Mouse (Mus musculus) cerebellum, adult 2 months (tissue): ENCODE measurements around the gene Mreg. TPM values are rescaled to one million over a fixed set of nuclear protein-coding genes. Genes with fewer than 3 reads are reported as not detected.

Experiments used
- DNase-seq, 2 experiments: peaks; one replicate each; pipeline ENCODE4 v3.0.0; 2021
- H3K27ac ChIP-seq: fragments of 200-500 bp; 2 replicates; pipeline ENCODE4 v1.5.1; 2012; ENCODE audit warnings: low read length, control low read depth, inconsistent platforms; ENCODE audit not compliant: insufficient read depth
- H3K27me3 ChIP-seq: fragments of 200-500 bp; 2 replicates; pipeline ENCODE4 v1.6.1; 2012; ENCODE audit warnings: inconsistent platforms, mild to moderate bottlenecking, low read length, moderate library complexity; ENCODE audit not compliant: control insufficient read depth, insufficient read depth
- H3K4me1 ChIP-seq: fragments of 200-500 bp; 2 replicates; pipeline ENCODE4 v1.6.1; 2011; ENCODE audit warnings: low read length; ENCODE audit not compliant: control insufficient read depth, insufficient read depth
- H3K4me3 ChIP-seq: fragments of 200-500 bp; replicated peaks from 2 replicates; pipeline ENCODE3; 2011; ENCODE audit warnings: mild to moderate bottlenecking, low read depth, low read length, control low read depth; ENCODE audit not compliant: insufficient read depth
- CTCF ChIP-seq: fragments of 200-500 bp; IDR thresholded peaks from 2 replicates; pipeline ENCODE4 v1.5.1; 2011; ENCODE audit warnings: low read depth, mild to moderate bottlenecking, control low read depth, low read length, moderate library complexity, borderline replicate concordance; ENCODE audit not compliant: insufficient read depth
- POLR2A ChIP-seq: fragments of 200-500 bp; IDR thresholded peaks from 2 replicates; pipeline ENCODE4 v1.6.1; 2011; ENCODE audit warnings: low read length, control low read depth, borderline replicate concordance; ENCODE audit not compliant: insufficient read depth
- WGBS: fragments of 180-500 bp; shearing (Covaris S2); methylation state at CpG from one replicate; pipeline ENCODE4 v1.1.7; 2018; 5-methylcytosine and 5-hydroxymethylcytosine counted together
- polyA plus RNA-seq: library from polyadenylated mRNA; depleted of rRNA; stranded (reverse); fragments of >200 nt; gene quantifications from 2 replicates; pipeline ENCODE4 v1.2.3, GENCODE M21; 2012

The Mreg gene
- polyA plus RNA-seq, 1 experiment, result 25.8 TPM

- no peaks in the 10 kb centered on the region for H3K4me1 ChIP-seq
- no peak for TF ChIP-seq CTCF
- TF ChIP-seq POLR2A, result no peak
- H3K27ac ChIP-seq, result peak overlapping the region; percentile 10; the same call in 1 of the 2 replicates
- DNase-seq, result peak; percentile 29 to 41
- H3K4me3 ChIP-seq, result peak overlapping the region; percentile 85
- 17% methylated on average over 13 of the region's 13 CpGs for WGBS
- no peaks in the 10 kb centered on the region for H3K27me3 ChIP-seq
Measured at GRCm38 (mm10) chr1:72225054-72225718, 13.1 kb upstream of the Mreg start.

- WGBS, result 9% methylated on average over 4 of the region's 4 CpGs
- H3K4me3 ChIP-seq, result no peak overlapping the region
Measured at GRCm38 (mm10) chr1:72220008-72220407, 7.9 kb upstream of the Mreg start.

GRCm38 (mm10) chr1:72219116-72219515 lies 7.0 kb upstream of the Mreg start:
- H3K27me3 ChIP-seq, result no peaks in the 10 kb centered on the region
- no peak for DNase-seq
- WGBS, result 97% methylated on average over 2 of the region's 2 CpGs

More at GRCm38 (mm10) chr1:72220008-72220407, 7.9 kb upstream of the Mreg start:
- Histone ChIP-seq H3K27ac (no peak overlapping the region), H3K27me3 (no peaks in the 10 kb centered on the region), H3K4me1 (peaks cover 9% of the 10 kb centered on the region; the same call in 1 of the 2 replicates)
- TF ChIP-seq POLR2A, result no peak
- TF ChIP-seq CTCF, result peak; percentile 67
- peak; percentile 66 to 77 for DNase-seq

GRCm38 (mm10) chr1:72218626-72219025 lies 6.5 kb upstream of the Mreg start:
- WGBS, result 94% methylated on average over 2 of the region's 2 CpGs
- TF ChIP-seq CTCF (no peak), POLR2A (no peak)
- H3K27ac ChIP-seq, result no peak overlapping the region
- H3K4me3 ChIP-seq, result no peak overlapping the region
- no peaks in the 10 kb centered on the region for H3K27me3 ChIP-seq
- DNase-seq, result no peak
- peaks cover 18% of the 10 kb centered on the region for H3K4me1 ChIP-seq

More at GRCm38 (mm10) chr1:72219116-72219515, 7.0 kb upstream of the Mreg start:
- TF ChIP-seq CTCF (no peak), POLR2A (no peak)
- no peak overlapping the region for H3K4me3 ChIP-seq
- no peak overlapping the region for H3K27ac ChIP-seq
- peaks cover 15% of the 10 kb centered on the region for H3K4me1 ChIP-seq

- Histone ChIP-seq H3K4me1 (peaks cover 21% of the 10 kb centered on the region), H3K4me3 (no peak overlapping the region), H3K27ac (no peak overlapping the region), H3K27me3 (no peaks in the 10 kb centered on the region)
- 94% methylated on average over 7 of the region's 7 CpGs for WGBS
- no peak for DNase-seq
- TF ChIP-seq POLR2A (no peak), CTCF (no peak)
Measured at GRCm38 (mm10) chr1:72216761-72217160, 4.7 kb upstream of the Mreg start.

GRCm38 (mm10) chr1:72215174-72215573 lies 3.1 kb upstream of the Mreg start:
- 50% methylated on average over 4 of the region's 4 CpGs for WGBS
- TF ChIP-seq CTCF (no peak), POLR2A (no peak)
- no peak for DNase-seq
- H3K4me1 ChIP-seq, result peaks cover 21% of the 10 kb centered on the region
- H3K27ac ChIP-seq, result 0 out of 2 replicates have a peak overlapping the region, but pooled peaks have one; percentile 17
- no peak overlapping the region for H3K4me3 ChIP-seq
- no peaks in the 10 kb centered on the region for H3K27me3 ChIP-seq

- WGBS, result 5% methylated on average over 7 of the region's 7 CpGs
- Histone ChIP-seq H3K27me3 (no peaks in the 10 kb centered on the region), H3K4me1 (peaks cover 17% of the 10 kb centered on the region), H3K4me3 (no peak overlapping the region), H3K27ac (peak overlapping the region; percentile 31; the same call in 1 of the 2 replicates)
- no peak for TF ChIP-seq POLR2A
- no peak for TF ChIP-seq CTCF
- peak; percentile 71 to 87 for DNase-seq
Measured at GRCm38 (mm10) chr1:72214470-72214961, 2.4 kb upstream of the Mreg start.

- peaks cover 17% of the 10 kb centered on the region for H3K4me1 ChIP-seq
- no peak for TF ChIP-seq POLR2A
- TF ChIP-seq CTCF, result no peak
- 98% methylated on average over 3 of the region's 3 CpGs for WGBS
- no peak overlapping the region for H3K4me3 ChIP-seq
- no peak overlapping the region for H3K27ac ChIP-seq
- DNase-seq, result no peak
- H3K27me3 ChIP-seq, result no peaks in the 10 kb centered on the region
Measured at GRCm38 (mm10) chr1:72213954-72214353, 1.8 kb upstream of the Mreg start.
